Mouse (Mus musculus) lung, embryonic 15.5 days (tissue): ENCODE measurements at regions not wholly inside any gene's neighbourhood (a gene's known extent, or its start where the extent isn't known, plus 50 kb on each side); places are given as distances from the start of the nearest gene placed in this dataset.
"Not testable (repeated sequence)": the region's sequence is repeated elsewhere in the genome, so short reads cannot be mapped to it uniquely, and the experiment has no call there.

Source experiments
- ATAC-seq: fragments of 200-750 bp; cut with Nextera tagmentation; 2 replicates; pipeline ENCODE4 v1.8.0; 2017; ENCODE audit warnings: moderate number of reproducible peaks, borderline replicate concordance; ENCODE audit not compliant: low FRiP score, low TSS enrichment; ENCODE audit errors: extremely low read depth
- H3K27ac ChIP-seq: fragments of 300-500 bp; sonication (generic); 2 replicates; pipeline ENCODE4 v1.5.1; 2015; ENCODE audit warnings: moderate library complexity, mild to moderate bottlenecking, inconsistent platforms
- H3K27me3 ChIP-seq: fragments of 300-500 bp; sonication (generic); 2 replicates; pipeline ENCODE4 v1.6.1; 2015; ENCODE audit warnings: inconsistent platforms
- H3K36me3 ChIP-seq: fragments of 300-500 bp; sonication (generic); 2 replicates; pipeline ENCODE4 v1.6.1; 2015; ENCODE audit warnings: inconsistent platforms
- H3K4me1 ChIP-seq: fragments of 300-500 bp; sonication (generic); 2 replicates; pipeline ENCODE4 v1.6.1; 2015; ENCODE audit warnings: inconsistent platforms
- H3K4me2 ChIP-seq: fragments of 300-500 bp; sonication (generic); 2 replicates; pipeline ENCODE4 v1.6.1; 2015; ENCODE audit warnings: inconsistent platforms, mild to moderate bottlenecking, moderate library complexity
- H3K4me3 ChIP-seq: fragments of 300-500 bp; sonication (generic); 2 replicates; pipeline ENCODE4 v1.5.1; 2015; ENCODE audit warnings: mild to moderate bottlenecking, inconsistent platforms
- H3K9ac ChIP-seq: fragments of 300-500 bp; sonication (generic); 2 replicates; pipeline ENCODE4 v1.6.1; 2015; ENCODE audit warnings: inconsistent platforms
- H3K9me3 ChIP-seq: fragments of 300-500 bp; sonication (generic); 2 replicates; pipeline ENCODE4 v1.6.1; 2016; ENCODE audit warnings: inconsistent platforms
- WGBS: fragments of 180-500 bp; shearing (Covaris S2); methylation state at CpG from one replicate; pipeline ENCODE4 v1.1.7; 2015; 5-methylcytosine and 5-hydroxymethylcytosine counted together

DNA sequence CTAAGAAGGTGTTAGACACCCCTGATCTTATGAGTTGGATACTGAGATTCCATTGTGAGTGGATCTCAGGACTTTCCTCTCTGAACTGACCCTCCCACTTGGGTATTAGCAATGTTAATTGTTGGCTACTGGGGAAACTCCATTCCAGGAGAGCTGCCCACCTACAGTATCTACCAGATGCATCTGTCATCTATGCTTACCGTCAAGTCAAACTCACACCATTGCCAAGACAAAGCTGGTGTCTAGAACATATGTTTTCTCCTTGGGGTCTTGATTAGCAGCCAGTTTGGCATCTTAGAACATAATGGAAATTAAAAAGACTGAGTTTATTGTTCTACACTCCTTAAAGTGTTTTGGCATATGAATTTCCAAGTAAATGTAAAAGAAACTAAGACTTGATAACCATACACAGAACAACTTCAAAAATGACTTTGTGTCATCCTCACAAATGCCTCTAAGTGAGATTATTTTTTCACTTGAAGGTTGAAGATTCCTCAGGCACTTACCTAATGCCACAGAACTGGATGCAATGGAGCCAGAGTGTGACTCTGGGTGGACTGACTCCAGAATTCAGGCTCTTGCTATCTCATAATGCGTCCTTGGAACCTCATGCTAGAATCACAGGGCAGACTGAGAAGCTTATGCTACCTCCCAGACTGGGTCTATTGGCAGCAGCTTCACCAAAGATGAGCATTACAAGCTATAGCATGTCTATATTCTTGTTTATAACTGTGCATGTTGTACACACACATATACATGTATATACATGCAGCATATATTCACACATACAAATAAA lies 107.5 kb upstream of the Rnf152 start:
- Histone ChIP-seq H3K9ac (no peak overlapping the region), H3K4me3 (no peak overlapping the region), H3K27me3 (no peaks in the 10 kb centered on the region), H3K27ac (no peak overlapping the region), H3K9me3 (no peaks in the 10 kb centered on the region), H3K4me1 (no peaks in the 10 kb centered on the region), H3K36me3 (no peaks in the 10 kb centered on the region), H3K4me2 (no peak overlapping the region)
- ATAC-seq, result no peak
- 85% methylated on average over 2 of the region's 2 CpGs for WGBS

DNA sequence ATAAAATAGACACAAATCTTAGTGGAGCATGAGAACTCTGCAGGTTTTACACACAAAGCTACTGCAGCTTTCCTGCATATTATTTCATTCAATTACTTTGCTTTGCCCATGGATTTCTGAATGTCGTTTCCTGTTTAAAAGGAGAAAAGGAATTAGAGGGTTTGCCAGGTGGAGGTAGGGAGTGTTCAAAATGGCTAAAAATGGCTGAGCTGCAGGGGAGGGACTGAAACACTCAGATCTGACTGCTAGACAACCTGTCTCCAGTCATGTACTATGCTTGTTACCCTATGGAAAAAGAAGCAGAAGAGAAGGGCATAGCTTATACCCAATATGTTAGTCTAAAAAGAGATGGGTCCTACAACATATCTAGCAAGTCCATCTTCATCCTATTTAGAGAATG lies 106.2 kb upstream of the Rnf152 start:
- Histone ChIP-seq H3K36me3 (no peaks in the 10 kb centered on the region), H3K27me3 (no peaks in the 10 kb centered on the region), H3K4me3 (no peak overlapping the region), H3K27ac (no peak overlapping the region), H3K4me1 (no peaks in the 10 kb centered on the region), H3K4me2 (no peak overlapping the region), H3K9me3 (no peaks in the 10 kb centered on the region), H3K9ac (no peak overlapping the region)
- 89% methylated on average over 1 of the region's 1 CpGs for WGBS
- ATAC-seq, result no peak

DNA sequence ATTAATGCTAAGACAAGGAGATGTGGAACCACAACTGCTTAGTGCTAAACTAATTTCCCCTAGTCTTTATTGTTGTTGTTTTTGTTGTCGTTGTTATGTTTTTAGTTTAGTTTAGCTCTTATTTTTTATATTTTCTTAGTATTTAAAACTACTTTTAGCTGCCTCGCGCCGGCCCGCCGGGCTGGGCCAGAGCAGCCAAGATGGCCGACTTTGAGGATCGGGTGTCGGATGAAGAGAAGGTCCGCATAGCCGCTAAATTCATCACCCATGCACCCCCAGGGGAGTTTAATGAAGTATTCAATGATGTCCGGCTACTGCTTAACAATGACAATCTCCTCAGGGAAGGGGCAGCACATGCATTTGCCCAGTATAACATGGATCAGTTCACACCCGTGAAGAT lies 99.3 kb upstream of the Rnf152 start:
- H3K27ac ChIP-seq, H3K4me1 ChIP-seq, H3K4me2 ChIP-seq, H3K9me3 ChIP-seq, H3K4me3 ChIP-seq, H3K27me3 ChIP-seq, ATAC-seq, H3K9ac ChIP-seq, H3K36me3 ChIP-seq: not testable (repeated sequence)
- 96% methylated on average over 13 of the region's 13 CpGs for WGBS

DNA sequence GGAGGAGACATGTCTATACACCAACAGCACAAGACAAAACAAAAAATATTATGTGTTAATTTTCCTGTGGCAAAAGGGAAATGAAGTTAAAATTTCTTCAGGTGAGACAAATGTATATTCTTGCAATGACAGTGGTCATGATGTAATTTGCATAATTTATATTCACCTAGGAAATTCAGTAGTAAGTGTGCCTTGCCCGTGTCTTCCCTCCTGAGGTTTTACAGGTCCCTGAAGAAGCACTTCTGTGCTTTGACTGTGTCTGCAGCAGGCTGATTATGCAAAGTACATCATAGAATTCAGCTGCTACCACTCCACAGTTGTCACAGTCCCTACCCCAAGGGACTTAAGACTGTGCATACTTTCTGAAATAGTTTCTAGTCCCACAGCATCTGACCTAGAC lies 98.2 kb upstream of the Rnf152 start:
- no peaks in the 10 kb centered on the region for H3K9me3 ChIP-seq
- no peak overlapping the region for H3K9ac ChIP-seq
- H3K36me3 ChIP-seq, result no peaks in the 10 kb centered on the region
- H3K4me1 ChIP-seq, result no peaks in the 10 kb centered on the region
- H3K4me2 ChIP-seq, result no peak overlapping the region
- H3K27me3 ChIP-seq, result no peaks in the 10 kb centered on the region
- ATAC-seq, result no peak
- no peak overlapping the region for H3K4me3 ChIP-seq
- 72% methylated on average over 1 of the region's 1 CpGs for WGBS
- H3K27ac ChIP-seq, result no peak overlapping the region

DNA sequence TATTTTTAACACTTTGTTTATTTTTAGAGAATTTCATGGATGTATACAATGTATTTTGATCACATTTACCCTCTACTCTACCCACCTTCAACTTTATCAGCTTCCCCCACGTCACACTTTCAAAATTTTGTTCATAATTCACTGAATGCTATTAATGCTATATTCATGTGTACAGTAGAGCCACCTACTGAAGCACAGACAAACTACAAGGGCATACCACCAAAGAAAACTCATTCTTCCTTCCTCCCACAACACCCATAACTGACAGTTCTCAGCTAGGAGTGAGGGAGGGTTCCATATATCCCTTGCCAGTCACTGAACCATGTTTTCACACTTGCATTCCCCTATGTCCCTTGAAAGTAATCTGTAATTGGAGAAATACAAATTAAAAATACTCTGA lies 89.7 kb upstream of the Rnf152 start:
- H3K4me1 ChIP-seq, result no peaks in the 10 kb centered on the region
- 48% methylated on average over 1 of the region's 1 CpGs for WGBS
- H3K27ac ChIP-seq, result no peak overlapping the region
- no peaks in the 10 kb centered on the region for H3K27me3 ChIP-seq
- H3K4me3 ChIP-seq, result no peak overlapping the region
- H3K36me3 ChIP-seq, result no peaks in the 10 kb centered on the region
- no peak overlapping the region for H3K4me2 ChIP-seq
- H3K9ac ChIP-seq, result no peak overlapping the region
- no peaks in the 10 kb centered on the region for H3K9me3 ChIP-seq
- no peak for ATAC-seq

DNA sequence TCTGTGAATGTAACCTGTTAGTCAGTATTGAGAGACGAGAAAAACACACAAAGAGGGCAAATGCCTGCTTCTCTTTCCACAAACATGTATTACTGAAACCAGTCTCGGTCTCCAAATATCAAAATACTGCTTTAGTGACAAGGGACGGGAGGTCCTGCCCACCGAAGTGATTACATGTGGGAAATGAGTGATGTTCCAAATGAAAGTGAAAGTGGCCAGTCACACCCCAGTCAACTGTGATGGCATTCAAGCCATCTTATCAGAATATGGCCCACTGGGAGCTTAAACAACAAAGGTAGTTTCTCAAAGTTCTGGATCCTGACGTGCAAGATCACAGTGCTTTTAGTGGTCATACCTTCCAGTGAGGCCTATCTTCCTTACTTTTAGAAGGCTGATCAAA lies 87.0 kb upstream of the Rnf152 start:
- H3K9me3 ChIP-seq, result no peaks in the 10 kb centered on the region
- ATAC-seq, result no peak
- WGBS, result 74% methylated on average over 5 of the region's 5 CpGs
- H3K4me3 ChIP-seq, result no peak overlapping the region
- no peaks in the 10 kb centered on the region for H3K36me3 ChIP-seq
- no peak overlapping the region for H3K27ac ChIP-seq
- H3K9ac ChIP-seq, result no peak overlapping the region
- no peaks in the 10 kb centered on the region for H3K4me1 ChIP-seq
- H3K4me2 ChIP-seq, result no peak overlapping the region
- no peaks in the 10 kb centered on the region for H3K27me3 ChIP-seq

GRCm38 (mm10) chr1:105440296-105440695 lies 83.8 kb upstream of the Rnf152 start:
- no peak overlapping the region for H3K4me3 ChIP-seq
- H3K4me1 ChIP-seq, result no peaks in the 10 kb centered on the region
- no peaks in the 10 kb centered on the region for H3K36me3 ChIP-seq
- no peaks in the 10 kb centered on the region for H3K9me3 ChIP-seq
- no peak overlapping the region for H3K4me2 ChIP-seq
- no peak for ATAC-seq
- H3K27ac ChIP-seq, result no peak overlapping the region
- 47% methylated on average over 3 of the region's 3 CpGs for WGBS
- no peaks in the 10 kb centered on the region for H3K27me3 ChIP-seq
- H3K9ac ChIP-seq, result no peak overlapping the region

GRCm38 (mm10) chr1:105434631-105435403 lies 78.3 kb upstream of the Rnf152 start:
- H3K9me3 ChIP-seq, result no peaks in the 10 kb centered on the region
- WGBS, result 73% methylated on average over 8 of the region's 8 CpGs
- no peak for ATAC-seq
- H3K4me2 ChIP-seq, result no peak overlapping the region
- no peak overlapping the region for H3K4me3 ChIP-seq
- no peak overlapping the region for H3K9ac ChIP-seq
- no peak overlapping the region for H3K27ac ChIP-seq
- no peaks in the 10 kb centered on the region for H3K36me3 ChIP-seq
- H3K4me1 ChIP-seq, result no peaks in the 10 kb centered on the region
- H3K27me3 ChIP-seq, result no peaks in the 10 kb centered on the region

GRCm38 (mm10) chr1:105433949-105434348 lies 77.4 kb upstream of the Rnf152 start:
- Histone ChIP-seq H3K4me2 (no peak overlapping the region), H3K27ac (no peak overlapping the region), H3K4me1 (0 out of 2 replicates have a peak, but pooled peaks cover 5% of the 10 kb centered on the region), H3K4me3 (no peak overlapping the region), H3K9ac (no peak overlapping the region), H3K9me3 (no peaks in the 10 kb centered on the region), H3K36me3 (no peaks in the 10 kb centered on the region), H3K27me3 (no peaks in the 10 kb centered on the region)
- WGBS, result 71% methylated on average over 2 of the region's 2 CpGs
- ATAC-seq, result no peak

DNA sequence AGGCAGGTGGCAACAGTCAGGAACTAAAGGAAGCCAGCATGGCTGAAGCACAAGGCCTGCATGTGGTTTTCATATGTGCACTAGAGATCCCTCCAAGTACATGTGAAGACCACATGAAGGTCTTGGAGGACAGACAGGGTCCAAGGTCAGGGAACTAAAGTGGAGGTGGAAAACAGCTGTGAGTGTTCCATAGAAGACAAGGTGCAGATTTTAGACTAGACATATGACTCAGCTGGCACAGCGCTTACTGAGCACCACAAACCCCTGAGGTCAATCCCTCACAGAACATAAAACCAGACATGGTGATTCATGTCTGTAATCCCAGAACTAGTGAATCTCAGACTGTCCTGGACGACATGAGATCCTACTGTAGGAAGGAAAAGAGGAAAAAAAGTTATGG lies 75.3 kb upstream of the Rnf152 start:
- Histone ChIP-seq H3K4me1 (0 out of 2 replicates have a peak, but pooled peaks cover 5% of the 10 kb centered on the region), H3K36me3 (no peaks in the 10 kb centered on the region), H3K4me3 (no peak overlapping the region), H3K27me3 (no peaks in the 10 kb centered on the region), H3K9me3 (no peaks in the 10 kb centered on the region), H3K9ac (no peak overlapping the region), H3K27ac (no peak overlapping the region), H3K4me2 (no peak overlapping the region)
- no peak for ATAC-seq
- 75% methylated on average over 2 of the region's 2 CpGs for WGBS

- Histone ChIP-seq H3K4me3 (no peak overlapping the region), H3K36me3 (no peaks in the 10 kb centered on the region), H3K4me2 (no peak overlapping the region), H3K9me3 (no peaks in the 10 kb centered on the region), H3K4me1 (0 out of 2 replicates have a peak, but pooled peaks cover 5% of the 10 kb centered on the region), H3K9ac (no peak overlapping the region), H3K27ac (no peak overlapping the region), H3K27me3 (no peaks in the 10 kb centered on the region)
- WGBS, result 83% methylated on average over 4 of the region's 4 CpGs
- ATAC-seq, result no peak
Measured at GRCm38 (mm10) chr1:105430712-105431111, 74.2 kb upstream of the Rnf152 start.

GRCm38 (mm10) chr1:105428165-105428564 lies 71.7 kb upstream of the Rnf152 start:
- peak; percentile 29; the same call in 1 of the 2 replicates for ATAC-seq
- H3K9ac ChIP-seq, result no peak overlapping the region
- 61% methylated on average over 1 of the region's 1 CpGs for WGBS
- no peak overlapping the region for H3K27ac ChIP-seq
- no peak overlapping the region for H3K4me3 ChIP-seq
- 0 out of 2 replicates have a peak, but pooled peaks cover 5% of the 10 kb centered on the region for H3K4me1 ChIP-seq
- H3K4me2 ChIP-seq, result no peak overlapping the region
- H3K27me3 ChIP-seq, result no peaks in the 10 kb centered on the region
- no peaks in the 10 kb centered on the region for H3K9me3 ChIP-seq
- no peaks in the 10 kb centered on the region for H3K36me3 ChIP-seq
